Mouse (Mus musculus) adrenal gland, adult 18-20 months (tissue): ENCODE measurements around the gene Lrrtm4. TPM values are rescaled to one million over a fixed set of nuclear protein-coding genes. Genes with fewer than 3 reads are reported as not detected.

Experiments
- DNase-seq, 2 experiments: peaks; one replicate each; pipeline ENCODE4 v3.0.0; 2021 to 2022; ENCODE audit warnings: low spot score in 2 of 2
- total RNA-seq, 2 experiments: library from RNA; stranded (reverse); gene quantifications; 1 replicate in 1 of 2; 2 replicates in 1 of 2; pipeline ENCODE4 v1.2.3; 2021

Gene Lrrtm4
- total RNA-seq, 2 experiments from 2014 or later: 4.3 to 5.4 TPM

- DNase-seq: no peak
Observed at GRCm38 (mm10) chr6:80303568-80303967, 284.9 kb downstream of the Lrrtm4 start.

- DNase-seq: no peak
Observed at GRCm38 (mm10) chr6:80328391-80328790, 309.7 kb downstream of the Lrrtm4 start.

- no peak for DNase-seq
Observed at GRCm38 (mm10) chr6:80331751-80332150, 313.1 kb downstream of the Lrrtm4 start.

GRCm38 (mm10) chr6:80352307-80352706 lies 333.6 kb downstream of the Lrrtm4 start:
- DNase-seq: no peak

GRCm38 (mm10) chr6:80357092-80357491 lies 338.4 kb downstream of the Lrrtm4 start:
- DNase-seq: no peak

GRCm38 (mm10) chr6:80363593-80363992 lies 344.9 kb downstream of the Lrrtm4 start:
- no peak for DNase-seq

GRCm38 (mm10) chr6:80366532-80366931 lies 347.9 kb downstream of the Lrrtm4 start:
- DNase-seq: no peak

- DNase-seq: no peak
Observed at GRCm38 (mm10) chr6:80389571-80389970, 370.9 kb downstream of the Lrrtm4 start.

GRCm38 (mm10) chr6:80406757-80407156 lies 388.1 kb downstream of the Lrrtm4 start:
- no peak for DNase-seq

- DNase-seq: no peak
Observed at GRCm38 (mm10) chr6:80440135-80440534, 421.5 kb downstream of the Lrrtm4 start.

- DNase-seq: no peak
Observed at GRCm38 (mm10) chr6:80470546-80470945, 451.9 kb downstream of the Lrrtm4 start.

- peak in 1 of 2 experiments; percentile 9 for DNase-seq
Observed at GRCm38 (mm10) chr6:80476153-80476552, 457.5 kb downstream of the Lrrtm4 start.

- DNase-seq: no peak
Observed at GRCm38 (mm10) chr6:80545017-80545416, 526.3 kb downstream of the Lrrtm4 start.

GRCm38 (mm10) chr6:80549907-80550306 lies 531.2 kb downstream of the Lrrtm4 start:
- DNase-seq: no peak

- DNase-seq: no peak
Observed at GRCm38 (mm10) chr6:80553398-80553797, 534.7 kb downstream of the Lrrtm4 start.

GRCm38 (mm10) chr6:80554991-80555390 lies 536.3 kb downstream of the Lrrtm4 start:
- no peak for DNase-seq

GRCm38 (mm10) chr6:80577227-80577626 lies 558.5 kb downstream of the Lrrtm4 start:
- DNase-seq: no peak

GRCm38 (mm10) chr6:80582225-80582624 lies 563.5 kb downstream of the Lrrtm4 start:
- DNase-seq: no peak

GRCm38 (mm10) chr6:80589776-80590175 lies 571.1 kb downstream of the Lrrtm4 start:
- no peak for DNase-seq

GRCm38 (mm10) chr6:80619508-80619907 lies 600.8 kb downstream of the Lrrtm4 start:
- DNase-seq: no peak

GRCm38 (mm10) chr6:80622676-80623334 lies 604.1 kb downstream of the Lrrtm4 start:
- no peak for DNase-seq

GRCm38 (mm10) chr6:80625509-80625908 lies 606.8 kb downstream of the Lrrtm4 start:
- no peak for DNase-seq

GRCm38 (mm10) chr6:80662729-80663128 lies 644.1 kb downstream of the Lrrtm4 start:
- no peak for DNase-seq
